Mouse (Mus musculus) macrophage (primary cell): ENCODE results near the gene Ifngr2. TPM values are rescaled to one million over a fixed set of nuclear protein-coding genes. Genes with fewer than 3 reads are reported as not detected.

Source experiments
- H3K27ac ChIP-seq: fragments of 350-480 bp; formaldehyde crosslinking; 2 replicates; pipeline ENCODE4 v1.9.0; 2021
- H3K36me3 ChIP-seq: fragments of 350-480 bp; formaldehyde crosslinking; 2 replicates; pipeline ENCODE4 v1.9.0; 2021; ENCODE audit errors: inconsistent target
- H3K4me3 ChIP-seq: fragments of 350-480 bp; formaldehyde crosslinking; 2 replicates; pipeline ENCODE4 v1.9.0; 2021; ENCODE audit errors: inconsistent target
- H3K79me2 ChIP-seq: fragments of 350-480 bp; formaldehyde crosslinking; 2 replicates; pipeline ENCODE4 v1.9.0; 2021; ENCODE audit errors: inconsistent target
- WGBS: methylation state at CpG from one replicate; pipeline ENCODE4 v1.1.7; 2026; ENCODE audit warnings: inconsistent platforms; ENCODE audit not compliant: missing documents; 5-methylcytosine and 5-hydroxymethylcytosine counted together
- polyA plus RNA-seq: library from polyadenylated mRNA; stranded (reverse); fragments of 250-400 nt; gene quantifications from 3 replicates; pipeline ENCODE4 v1.2.4, GENCODE M21; 2018; ENCODE audit warnings: inconsistent platforms

Ifngr2 gene
- polyA plus RNA-seq, 1 experiment from 2014 or later, result 84.8 TPM

- H3K27ac ChIP-seq, result no peak overlapping the region
- 84% methylated on average over 9 of the region's 9 CpGs for WGBS
- H3K36me3 ChIP-seq, result peaks cover 27% of the 10 kb centered on the region
- H3K4me3 ChIP-seq, result no peak overlapping the region
- H3K79me2 ChIP-seq, result peaks cover 22% of the 10 kb centered on the region; the same call in 1 of the 2 replicates
Measured at GRCm38 (mm10) chr16:91565292-91565951, 18.6 kb downstream of the Ifngr2 start.

- H3K79me2 ChIP-seq, result peaks cover 17% of the 10 kb centered on the region; the same call in 1 of the 2 replicates
- peaks cover 24% of the 10 kb centered on the region for H3K36me3 ChIP-seq
- 90% methylated on average over 7 of the region's 7 CpGs for WGBS
- no peak overlapping the region for H3K27ac ChIP-seq
- H3K4me3 ChIP-seq, result no peak overlapping the region
Measured at GRCm38 (mm10) chr16:91566002-91566401, 19.1 kb downstream of the Ifngr2 start.

- H3K36me3 ChIP-seq, result peaks cover 3% of the 10 kb centered on the region; the same call in 1 of the 2 replicates
- H3K4me3 ChIP-seq, result no peak overlapping the region
Measured at GRCm38 (mm10) chr16:91568960-91569359, 22.1 kb downstream of the Ifngr2 start.

GRCm38 (mm10) chr16:91571105-91571504 is 24.2 kb downstream of the Ifngr2 start:
- H3K27ac ChIP-seq, result no peak overlapping the region
- H3K4me3 ChIP-seq, result no peak overlapping the region
- 38% methylated on average over 3 of the region's 3 CpGs for WGBS
- H3K36me3 ChIP-seq, result peaks cover 12% of the 10 kb centered on the region
- H3K79me2 ChIP-seq, result no peaks in the 10 kb centered on the region

More at GRCm38 (mm10) chr16:91568960-91569359, 22.1 kb downstream of the Ifngr2 start:
- Histone ChIP-seq H3K27ac (no peak overlapping the region), H3K79me2 (no peaks in the 10 kb centered on the region)
- WGBS, result 98% methylated on average over 9 of the region's 10 CpGs

GRCm38 (mm10) chr16:91575151-91575550 is 28.3 kb downstream of the Ifngr2 start:
- WGBS, result 95% methylated on average over 13 of the region's 13 CpGs

GRCm38 (mm10) chr16:91578980-91579720 is 32.3 kb downstream of the Ifngr2 start:
- Histone ChIP-seq H3K36me3 (peaks cover 62% of the 10 kb centered on the region), H3K4me3 (no peak overlapping the region), H3K79me2 (no peaks in the 10 kb centered on the region), H3K27ac (no peak overlapping the region)
- WGBS, result 89% methylated on average over 14 of the region's 14 CpGs

More at GRCm38 (mm10) chr16:91575151-91575550, 28.3 kb downstream of the Ifngr2 start:
- Histone ChIP-seq H3K36me3 (peaks cover 48% of the 10 kb centered on the region), H3K79me2 (no peaks in the 10 kb centered on the region), H3K27ac (no peak overlapping the region), H3K4me3 (no peak overlapping the region)

- Histone ChIP-seq H3K27ac (no peak overlapping the region), H3K4me3 (no peak overlapping the region), H3K79me2 (peaks cover 12% of the 10 kb centered on the region; the same call in 1 of the 2 replicates), H3K36me3 (peaks cover 63% of the 10 kb centered on the region)
- 91% methylated on average over 2 of the region's 2 CpGs for WGBS
Measured at GRCm38 (mm10) chr16:91582307-91582706, 35.4 kb downstream of the Ifngr2 start.

GRCm38 (mm10) chr16:91585617-91586016 is 38.7 kb downstream of the Ifngr2 start:
- peaks cover 43% of the 10 kb centered on the region for H3K36me3 ChIP-seq
- peaks cover 45% of the 10 kb centered on the region for H3K79me2 ChIP-seq
- no peak overlapping the region for H3K27ac ChIP-seq
- 91% methylated on average over 3 of the region's 5 CpGs for WGBS
- no peak overlapping the region for H3K4me3 ChIP-seq

GRCm38 (mm10) chr16:91586244-91586643 is 39.4 kb downstream of the Ifngr2 start:
- H3K27ac ChIP-seq, result no peak overlapping the region
- peaks cover 51% of the 10 kb centered on the region for H3K79me2 ChIP-seq
- WGBS, result 91% methylated on average over 6 of the region's 6 CpGs
- H3K36me3 ChIP-seq, result peaks cover 40% of the 10 kb centered on the region
- H3K4me3 ChIP-seq, result no peak overlapping the region

GRCm38 (mm10) chr16:91587730-91588453 is 41.0 kb downstream of the Ifngr2 start:
- Histone ChIP-seq H3K79me2 (peaks cover 68% of the 10 kb centered on the region), H3K4me3 (no peak overlapping the region), H3K27ac (no peak overlapping the region), H3K36me3 (peaks cover 42% of the 10 kb centered on the region)
- WGBS, result 52% methylated on average over 6 of the region's 6 CpGs

- Histone ChIP-seq H3K36me3 (peaks cover 43% of the 10 kb centered on the region), H3K27ac (no peak overlapping the region), H3K4me3 (no peak overlapping the region), H3K79me2 (peaks cover 76% of the 10 kb centered on the region)
- WGBS, result 100% methylated on average over 2 of the region's 3 CpGs
Measured at GRCm38 (mm10) chr16:91588703-91589102, 41.8 kb downstream of the Ifngr2 start.

- Histone ChIP-seq H3K36me3 (peaks cover 14% of the 10 kb centered on the region; the same call in 1 of the 2 replicates), H3K27ac (no peak overlapping the region), H3K79me2 (peaks cover 99% of the 10 kb centered on the region), H3K4me3 (no peak overlapping the region)
- WGBS, result 80% methylated on average over 8 of the region's 8 CpGs
Measured at GRCm38 (mm10) chr16:91592162-91592561, 45.3 kb downstream of the Ifngr2 start.

GRCm38 (mm10) chr16:91593262-91593661 is 46.4 kb downstream of the Ifngr2 start:
- WGBS, result 45% methylated on average over 3 of the region's 3 CpGs
- Histone ChIP-seq H3K27ac (no peak overlapping the region), H3K79me2 (peaks cover 88% of the 10 kb centered on the region), H3K36me3 (peaks cover 14% of the 10 kb centered on the region; the same call in 1 of the 2 replicates), H3K4me3 (no peak overlapping the region)

GRCm38 (mm10) chr16:91595076-91595475 is 48.2 kb downstream of the Ifngr2 start:
- peaks cover 70% of the 10 kb centered on the region for H3K79me2 ChIP-seq
- no peak overlapping the region for H3K4me3 ChIP-seq
- WGBS, result 100% methylated on average over 6 of the region's 6 CpGs
- H3K27ac ChIP-seq, result no peak overlapping the region
- H3K36me3 ChIP-seq, result peaks cover 14% of the 10 kb centered on the region; the same call in 1 of the 2 replicates
